Mouse (Mus musculus) kidney, postnatal 14 days (tissue): ENCODE measurements around the gene Ttc36.
A peak's percentile ranks its signal among the peaks of the same experiment; 100 is the strongest.
"Not testable (repeated sequence)": the region's sequence is repeated elsewhere in the genome, so short reads cannot be mapped to it uniquely, and the experiment has no call there.

ENCODE experiments used
- DNase-seq: peaks from one replicate; pipeline ENCODE4 v3.0.0; 2022; ENCODE audit warnings: mixed read lengths

Ttc36 gene

GRCm38 (mm10) chr9:44772392-44772749 lies 30.5 kb downstream of the Ttc36 start:
- DNase-seq = no peak

GRCm38 (mm10) chr9:44771376-44771775 lies 31.5 kb downstream of the Ttc36 start:
- DNase-seq = no peak

- DNase-seq = not testable (repeated sequence)
Observed at GRCm38 (mm10) chr9:44768029-44768394, 34.9 kb downstream of the Ttc36 start.

- DNase-seq = peak; percentile 91
Observed at GRCm38 (mm10) chr9:44767101-44768028, 35.5 kb downstream of the Ttc36 start, which contains the start of the genes Arcn1 and Ift46. Gene Arcn1, minus strand, starts transcription at chr9:44767845. Gene Ift46, plus strand, starts transcription at chr9:44767908.

- DNase-seq = no peak
Observed at GRCm38 (mm10) chr9:44760873-44761272, 42.0 kb downstream of the Ttc36 start.
